Mouse (Mus musculus): Measurements from ENCODE around the gene Ptprt.

Ptprt gene

DNA sequence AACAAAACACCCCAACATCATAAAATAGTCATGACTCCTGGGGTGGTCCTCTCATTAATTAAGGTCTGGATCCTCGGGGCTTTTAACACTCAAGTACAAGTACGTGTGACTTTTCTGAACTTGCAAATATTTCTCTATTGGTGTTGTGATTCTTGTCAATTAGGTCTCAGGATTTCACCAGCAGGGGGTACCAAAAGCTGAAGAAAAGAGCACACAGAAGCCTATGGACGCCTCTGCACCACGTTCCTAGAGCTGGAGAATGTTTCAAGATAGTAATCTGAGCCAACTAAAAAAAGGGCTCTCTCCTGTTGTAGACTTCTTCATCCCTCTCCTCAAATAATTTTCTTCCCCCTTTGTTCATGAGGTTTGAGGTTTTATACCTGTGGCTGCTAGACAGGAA lies 1000.1 kb downstream of the Ptprt start:
- no peak for DNase-seq

DNA sequence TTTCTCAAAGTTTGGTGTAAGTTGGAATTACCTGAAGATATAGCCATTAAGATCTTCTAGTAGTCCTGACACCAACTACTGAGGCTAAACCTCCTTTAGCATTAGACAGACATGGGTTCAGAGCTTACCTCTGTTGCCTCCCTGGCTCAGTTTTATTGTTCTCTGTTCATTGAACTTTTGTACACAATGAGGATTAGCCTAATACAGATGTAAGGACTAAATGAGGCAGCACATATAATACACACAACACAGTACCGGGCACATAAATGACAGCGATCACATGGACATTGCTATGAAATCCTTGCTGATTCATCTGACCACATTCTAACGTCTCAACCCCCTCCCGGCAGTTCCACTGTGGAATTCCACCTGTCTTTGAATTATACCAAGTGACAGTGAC lies 1003.9 kb downstream of the Ptprt start:
- DNase-seq, result no peak

DNA sequence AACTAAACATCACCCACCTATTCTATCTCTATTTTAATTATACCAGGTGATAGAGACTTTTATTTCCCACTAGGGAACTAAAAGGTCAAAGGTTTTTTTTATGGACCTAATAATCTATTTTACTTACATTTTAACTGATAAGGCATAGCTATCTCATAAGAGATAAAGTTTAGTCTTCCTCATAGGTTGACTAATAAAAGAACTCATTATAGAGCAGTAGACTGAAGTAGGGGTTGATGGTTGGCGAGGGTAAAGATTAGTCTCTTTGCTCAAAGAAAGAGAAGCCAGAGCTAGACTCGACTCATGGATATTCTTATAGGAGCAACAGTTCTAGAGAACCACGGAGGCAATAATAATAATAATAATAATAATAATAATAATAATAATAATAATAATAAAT lies 1004.3 kb downstream of the Ptprt start:
- DNase-seq, result no peak

DNA sequence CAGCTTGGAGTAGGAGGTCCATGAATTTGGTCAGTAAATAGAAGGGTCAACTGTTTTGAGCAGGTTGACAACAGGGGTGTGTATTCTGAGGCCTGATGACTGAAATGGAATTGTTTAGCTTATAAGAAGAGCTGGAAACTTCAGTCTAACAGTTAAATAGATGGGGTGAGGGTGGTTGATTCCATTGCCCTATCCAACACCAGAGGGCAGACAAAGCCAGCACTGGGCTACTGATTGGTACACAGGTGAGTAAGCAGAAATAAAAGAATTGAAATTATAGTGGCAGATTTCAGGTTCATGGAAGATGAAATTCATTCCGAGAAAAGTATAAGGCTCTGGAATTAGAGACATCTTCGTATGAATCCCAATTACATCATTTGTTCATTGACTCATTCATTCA lies 1020.1 kb downstream of the Ptprt start:
- DNase-seq, result no peak

DNA sequence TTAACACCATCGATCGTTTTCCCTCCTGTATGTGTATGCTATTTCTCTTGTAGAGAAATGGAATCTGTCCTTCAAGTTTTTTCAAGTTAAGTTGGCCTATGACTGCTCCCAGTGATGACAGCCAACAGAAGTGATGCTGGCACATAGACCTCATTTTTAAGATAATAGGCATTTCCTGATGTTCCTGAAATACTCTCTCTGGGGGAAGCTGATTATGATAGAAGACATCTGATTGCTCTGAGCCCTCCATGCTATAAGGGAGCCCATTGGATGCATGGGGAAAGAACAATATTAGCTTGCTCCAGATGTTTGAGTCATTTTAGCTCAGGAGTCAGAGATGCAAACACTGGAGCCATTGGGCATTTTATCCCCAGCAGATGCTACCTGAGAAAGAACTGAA lies 1026.9 kb downstream of the Ptprt start:
- no peak for DNase-seq

DNA sequence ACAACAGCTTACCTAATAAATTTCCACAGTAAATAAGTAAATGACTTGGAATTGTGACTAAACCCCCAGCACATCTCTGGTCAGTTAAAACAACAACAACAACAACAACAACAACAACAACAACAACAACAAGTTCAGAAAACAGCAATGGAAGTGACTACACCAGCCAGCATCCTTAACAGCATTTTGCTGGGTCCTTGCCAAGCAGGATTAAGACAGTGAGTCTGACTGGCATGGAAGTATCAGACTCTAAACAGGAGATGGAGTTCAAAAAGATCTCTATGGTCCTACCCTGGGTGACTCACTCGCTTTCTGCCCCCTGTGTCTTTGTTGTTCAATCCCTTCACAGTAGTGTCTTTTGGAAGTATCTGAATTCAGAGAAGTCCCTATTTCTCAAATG lies 1035.1 kb downstream of the Ptprt start:
- DNase-seq, result no peak

DNA sequence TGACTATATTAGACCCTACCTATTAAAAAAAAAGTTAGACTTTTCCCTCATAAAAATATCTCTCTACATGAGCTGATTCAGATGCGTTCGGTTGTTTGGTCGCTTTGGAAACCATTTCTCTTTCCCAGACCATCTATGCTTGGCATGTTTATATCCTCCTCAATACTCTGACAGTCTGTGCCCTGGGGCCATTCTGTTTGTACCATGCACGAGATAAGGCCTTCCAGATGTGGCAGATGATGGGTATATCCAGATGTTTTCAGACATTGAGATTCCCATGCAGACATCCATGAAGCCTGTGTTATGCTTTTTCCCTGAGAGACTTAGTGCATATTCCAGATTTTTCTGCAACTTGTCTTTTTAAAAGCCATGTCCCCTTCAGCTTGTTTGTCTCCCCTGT lies 1052.5 kb downstream of the Ptprt start:
- no peak for DNase-seq

DNA sequence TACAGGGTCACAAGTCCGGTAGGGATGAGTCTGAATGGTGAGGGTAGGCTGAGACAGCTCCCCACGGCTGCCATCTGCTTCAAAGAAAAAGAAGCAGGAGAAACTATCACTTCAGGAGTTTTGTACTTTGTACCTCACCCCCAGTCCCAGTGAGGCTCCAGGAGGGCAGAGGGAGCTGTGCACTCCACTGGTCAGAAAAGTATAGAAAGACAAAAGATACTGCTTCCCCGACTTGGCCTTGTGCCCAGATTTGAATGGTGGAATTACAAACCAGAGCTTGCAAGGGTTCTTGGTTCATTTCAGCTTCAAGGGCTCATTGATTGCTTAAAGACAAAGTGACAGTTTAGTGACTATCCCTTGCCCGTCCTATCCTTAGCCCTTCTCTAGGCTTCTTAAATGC lies 1053.6 kb downstream of the Ptprt start:
- DNase-seq, result peak in 1 of 2 experiments; percentile 1

DNA sequence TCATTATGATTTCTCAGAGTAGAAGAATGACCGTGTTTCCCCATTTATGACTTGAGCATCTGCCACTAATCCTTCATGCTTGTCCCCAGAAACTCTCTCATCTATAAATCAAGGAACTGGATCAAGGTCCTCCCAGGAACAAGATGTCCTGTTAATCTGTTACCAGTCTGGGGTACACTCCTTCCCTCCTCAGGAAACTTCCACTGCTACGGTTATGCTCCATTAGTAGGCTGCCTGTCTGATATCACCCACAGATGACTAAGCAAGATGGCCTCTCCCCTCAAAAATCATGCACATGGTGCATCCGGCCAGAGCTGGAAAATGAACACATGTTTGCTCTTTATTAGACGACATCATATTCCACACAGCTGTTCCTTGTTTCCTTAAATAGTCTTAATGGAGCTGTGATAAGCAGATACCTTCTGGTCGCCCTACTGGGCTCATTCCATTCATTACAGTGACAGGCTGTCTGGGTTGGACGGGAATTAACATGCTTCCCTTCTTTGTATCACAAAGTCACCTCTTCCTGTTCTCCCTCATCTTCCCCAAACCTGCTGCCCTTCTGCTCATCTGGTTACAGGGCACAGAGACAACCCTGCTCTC lies 1060.6 kb downstream of the Ptprt start:
- DNase-seq, result no peak

DNA sequence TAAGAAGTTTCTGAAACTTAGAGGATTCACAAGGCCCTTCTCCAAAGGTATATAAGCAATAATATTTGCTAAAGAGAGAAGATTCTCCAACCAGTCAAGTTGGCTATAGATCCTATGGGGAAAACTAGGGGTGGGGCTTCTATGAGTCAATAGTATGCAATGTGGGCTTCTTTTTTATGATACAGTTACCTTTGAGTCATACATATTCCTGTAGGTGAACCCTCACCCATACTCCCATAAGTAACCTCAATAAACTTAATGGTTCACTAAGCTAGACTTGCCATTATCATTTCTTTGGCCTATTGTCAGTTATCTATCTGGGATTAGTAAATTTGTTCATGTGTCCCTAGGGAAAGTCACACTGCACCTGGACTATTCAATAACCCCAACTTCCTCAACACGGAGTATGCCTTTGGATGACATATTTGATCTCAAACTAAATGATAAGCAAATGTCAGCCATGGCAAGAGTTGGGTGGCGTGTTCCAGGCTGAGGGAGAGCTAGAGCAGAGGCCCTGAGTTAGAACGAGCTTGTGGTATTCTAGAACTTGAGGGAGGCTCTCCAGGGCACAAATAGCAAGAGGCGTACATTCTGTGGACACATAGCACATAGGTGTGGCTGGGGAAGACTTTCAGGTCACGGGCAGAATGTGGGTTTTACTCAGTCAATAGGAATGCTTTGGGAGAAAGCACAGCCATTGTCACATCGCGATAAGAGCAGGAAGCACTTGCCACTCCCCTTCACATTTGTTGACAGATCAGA lies 1067.4 kb downstream of the Ptprt start:
- no peak for DNase-seq

DNA sequence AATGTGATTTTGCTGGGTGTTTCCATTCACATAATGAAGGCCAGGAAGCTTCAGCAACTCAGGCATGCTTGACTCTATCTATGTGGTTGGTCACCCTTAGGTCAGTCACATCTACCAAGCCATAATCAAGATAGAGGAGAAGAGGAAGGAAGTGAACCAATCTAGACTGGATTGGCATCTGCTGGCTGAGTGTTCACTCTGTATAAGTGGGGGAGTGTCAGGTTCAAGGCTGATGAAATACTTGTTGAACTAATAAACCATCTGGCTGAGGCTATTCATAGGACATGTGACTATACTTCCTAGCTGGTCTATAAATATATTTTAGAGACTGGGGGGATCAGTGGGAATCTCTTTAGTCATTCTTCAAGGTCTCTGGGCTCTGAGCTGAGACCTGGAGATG lies 1086.5 kb downstream of the Ptprt start:
- DNase-seq, result no peak

DNA sequence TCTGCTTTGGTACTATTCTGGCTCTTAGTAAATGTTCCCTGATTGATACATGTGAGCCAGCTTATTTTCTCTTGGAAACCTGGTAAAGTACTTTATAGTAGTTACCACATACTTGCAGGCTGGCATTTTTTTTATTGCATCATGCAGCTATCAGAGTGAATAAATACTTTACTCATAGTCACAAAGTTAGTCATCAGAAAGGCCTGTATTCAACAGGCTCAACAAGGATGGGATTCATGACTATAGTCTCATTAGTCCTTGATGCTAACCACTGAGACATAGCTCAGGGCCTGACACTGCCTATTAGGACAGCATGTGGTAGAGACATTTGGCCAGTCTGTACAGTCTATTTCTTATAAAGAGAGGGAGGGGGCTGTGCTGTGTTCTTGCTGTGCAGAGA lies 1088.7 kb downstream of the Ptprt start:
- no peak for DNase-seq

DNA sequence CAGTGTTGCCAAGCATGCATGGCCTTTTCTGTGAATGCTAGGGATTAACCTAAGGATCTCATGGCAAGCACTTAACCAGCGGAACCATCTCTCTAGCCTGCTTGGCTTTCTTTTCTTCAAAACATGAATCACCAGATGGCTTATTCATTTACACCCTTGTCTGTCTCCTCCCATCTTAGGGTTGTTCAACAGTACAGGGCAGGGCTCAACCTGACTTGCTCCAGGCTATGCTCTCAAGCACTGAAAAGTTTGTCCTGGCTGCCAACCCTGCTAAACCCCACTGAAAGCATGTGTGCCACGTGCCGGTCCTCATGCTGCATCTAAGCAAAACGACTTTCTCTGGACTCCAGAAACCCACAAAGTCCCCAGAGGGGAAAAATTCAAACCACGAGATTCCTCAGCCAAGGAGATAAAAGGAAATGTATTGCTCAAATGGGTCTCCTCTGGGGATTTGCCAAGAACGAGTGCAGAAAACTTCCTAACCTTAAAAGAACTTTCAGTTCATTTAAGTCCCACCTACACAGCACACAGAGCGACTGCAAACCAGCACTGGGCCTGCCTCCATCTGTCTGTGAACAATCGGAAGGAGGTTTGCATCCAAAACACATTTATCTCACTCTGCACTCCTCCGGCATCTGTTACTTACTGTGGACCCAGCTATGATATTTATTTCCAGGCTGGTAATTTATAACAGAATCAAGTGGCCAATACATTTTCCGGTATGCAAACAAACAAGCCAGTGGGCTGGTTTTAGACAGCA lies 1090.5 kb downstream of the Ptprt start:
- no peak for DNase-seq

DNA sequence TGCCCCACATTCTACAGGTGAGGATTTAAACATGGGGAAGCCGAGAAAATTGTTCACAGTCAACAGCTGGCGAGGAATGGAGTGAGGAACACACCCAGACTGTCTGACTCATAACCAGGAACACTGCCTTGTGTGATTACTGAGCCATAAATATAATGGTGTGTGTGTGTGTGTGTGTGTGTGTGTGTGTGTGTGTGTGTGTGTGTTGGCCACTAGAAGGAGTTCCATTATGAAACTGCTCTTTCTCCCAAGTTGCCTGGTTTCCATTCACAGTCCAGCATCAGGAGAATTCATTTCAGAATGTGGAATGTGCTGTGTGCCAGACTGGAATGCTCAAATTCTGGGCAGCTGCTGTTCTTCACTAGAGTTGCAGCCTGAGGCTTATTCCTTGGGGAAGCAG lies 1099.4 kb downstream of the Ptprt start:
- no peak for DNase-seq

DNA sequence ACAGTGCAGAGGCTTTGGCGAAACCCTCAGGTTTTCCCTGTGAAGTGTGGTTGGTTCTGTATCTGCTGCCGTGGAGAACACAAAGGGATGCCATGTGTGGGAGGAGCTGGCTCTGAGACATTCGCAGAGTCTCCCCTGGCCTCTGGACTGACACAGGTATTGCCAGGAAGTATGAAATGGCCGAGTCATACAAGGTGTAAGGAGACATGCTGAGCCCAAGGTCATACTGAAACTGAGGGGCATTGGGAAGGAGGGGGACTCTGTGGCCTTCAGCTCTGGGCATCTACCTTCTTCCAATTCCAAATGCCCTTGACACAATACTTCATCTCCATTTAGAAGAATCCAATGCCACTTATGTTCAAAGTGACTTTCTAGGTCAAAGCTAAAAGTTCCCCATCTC lies 1103.1 kb downstream of the Ptprt start:
- no peak for DNase-seq

DNA sequence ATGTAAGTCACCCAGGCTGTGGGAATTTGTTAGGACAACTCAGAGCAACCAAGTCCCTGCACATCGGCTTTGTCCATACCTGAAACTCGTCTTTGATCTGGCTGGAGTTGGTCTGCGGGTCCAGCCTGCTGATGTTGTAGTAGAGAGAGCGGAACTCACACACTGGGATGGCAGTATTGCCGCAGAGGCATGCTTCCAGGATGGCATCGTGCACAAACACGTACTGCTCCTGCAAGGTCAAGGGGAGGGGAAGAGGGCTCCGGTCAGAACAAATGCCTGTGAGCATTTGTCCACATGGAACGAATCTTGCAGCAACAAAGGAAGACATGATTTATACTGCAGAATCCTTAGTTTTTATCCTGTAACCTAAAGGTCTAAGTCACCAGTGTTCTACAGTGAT lies 1107.3 kb downstream of the Ptprt start:
- DNase-seq, result no peak

DNA sequence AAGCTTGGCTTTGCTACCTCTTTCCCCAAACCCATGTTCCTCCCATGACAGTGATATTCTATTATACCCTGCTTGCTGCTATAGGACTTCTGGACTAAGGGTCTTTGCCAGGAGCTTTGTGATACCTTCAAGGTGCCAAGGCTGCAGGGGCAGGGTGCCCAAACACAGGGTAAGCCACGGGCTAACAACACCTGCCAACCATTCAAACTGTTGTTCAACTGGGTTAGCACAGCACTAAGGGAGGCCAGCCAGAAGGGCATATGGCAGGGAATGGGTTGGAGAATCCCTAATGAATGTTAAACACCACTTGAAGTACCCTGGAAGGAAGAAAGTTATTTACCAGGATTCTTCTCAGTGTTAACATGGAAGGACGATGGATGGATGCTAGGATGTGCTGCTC lies 1108.9 kb downstream of the Ptprt start:
- no peak for DNase-seq

DNA sequence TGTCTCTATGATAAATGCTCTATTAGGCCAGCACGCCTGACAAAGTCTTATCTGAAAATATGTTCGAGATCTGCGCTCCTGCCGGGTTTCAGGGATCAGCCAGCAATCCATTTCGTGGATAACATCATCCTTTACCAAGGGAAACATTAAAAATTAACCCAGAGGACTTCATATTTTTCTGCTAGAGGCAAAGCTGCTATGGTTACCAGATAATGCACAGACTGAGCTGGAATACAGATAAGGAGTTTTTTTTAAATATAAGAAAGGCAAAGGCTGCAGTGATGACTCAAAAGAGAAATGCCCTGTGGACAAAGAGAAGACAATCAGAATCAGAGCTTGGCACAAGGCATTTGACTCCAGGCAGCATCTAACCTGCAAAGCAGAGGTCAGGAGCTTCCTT lies 1111.4 kb downstream of the Ptprt start:
- no peak for DNase-seq

DNA sequence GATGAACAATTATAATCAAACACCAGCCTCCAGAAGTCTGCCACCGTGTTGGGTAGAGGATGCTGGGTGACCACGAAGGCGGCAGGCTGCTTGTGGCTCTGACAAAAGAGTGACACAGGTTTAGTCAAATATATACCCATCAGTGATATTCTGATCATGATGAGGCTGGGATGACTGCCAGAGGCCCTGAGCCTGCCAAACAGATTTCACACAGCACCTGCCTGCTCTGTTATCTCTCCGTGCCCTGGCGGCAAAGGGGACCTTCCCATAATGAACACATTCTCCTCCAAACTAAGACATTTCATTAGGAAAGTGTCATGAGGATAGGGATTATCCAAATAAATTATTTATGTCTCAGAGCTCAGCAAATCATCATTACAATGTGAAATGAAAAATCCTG lies 1113.6 kb downstream of the Ptprt start:
- DNase-seq, result no peak

DNA sequence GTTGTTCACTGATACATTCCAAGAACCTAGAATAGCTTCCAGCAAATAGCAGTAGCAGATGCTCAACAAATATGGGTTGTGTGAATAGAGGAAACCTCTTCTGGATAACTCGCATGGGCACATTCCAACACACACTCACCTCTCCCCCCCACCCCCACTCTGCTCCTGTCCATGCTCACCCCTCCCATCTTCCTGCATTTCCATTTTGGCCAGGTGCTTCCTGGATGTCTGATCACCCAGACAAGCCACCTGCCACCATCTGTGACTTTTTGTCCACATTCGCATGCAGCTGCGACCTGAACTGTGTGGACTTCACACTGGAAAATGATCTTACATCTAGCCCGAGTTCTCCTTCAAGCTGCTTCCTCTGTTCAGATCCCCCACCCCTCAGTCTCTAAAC lies 1115.5 kb downstream of the Ptprt start:
- no peak for DNase-seq

DNA sequence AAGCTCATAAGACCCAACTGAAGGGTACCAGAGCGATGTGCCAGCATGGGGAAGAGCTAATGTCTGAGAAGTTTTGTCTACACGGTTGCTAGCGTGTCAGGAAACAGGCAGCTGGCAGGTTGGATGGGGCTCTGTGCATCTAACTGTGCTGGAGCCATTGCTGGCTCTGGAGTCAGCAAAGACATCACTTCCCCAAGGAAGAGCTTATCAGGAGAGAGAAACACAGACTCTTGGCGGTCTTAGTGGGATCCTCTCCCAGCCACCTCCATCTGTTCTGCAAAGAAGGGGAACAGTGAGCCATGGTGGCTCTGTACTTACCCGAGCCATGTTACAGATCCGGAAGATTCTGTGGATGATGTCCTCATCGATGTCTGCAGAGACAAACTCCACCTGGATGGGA lies 1126.8 kb downstream of the Ptprt start:
- no peak for DNase-seq

DNA sequence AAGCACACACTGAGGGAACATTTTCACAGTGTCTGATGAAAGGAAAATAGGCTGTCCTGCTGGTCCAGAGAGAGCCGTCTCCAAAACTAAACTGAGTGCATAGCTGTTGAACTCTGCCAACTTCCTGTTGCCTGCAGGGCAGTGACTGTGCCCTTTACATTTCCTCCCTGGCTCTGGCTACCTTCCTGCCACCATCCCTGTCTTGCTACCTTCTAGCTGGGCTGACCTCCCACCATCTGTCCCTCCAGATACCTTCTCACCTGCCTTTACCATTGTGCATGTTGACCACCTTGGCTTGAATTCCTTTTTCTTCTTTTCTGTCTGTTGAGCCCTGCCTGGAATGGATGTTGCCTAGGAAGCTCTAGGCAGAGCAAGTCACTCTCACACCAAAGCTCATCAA lies 1133.8 kb downstream of the Ptprt start:
- no peak for DNase-seq

DNA sequence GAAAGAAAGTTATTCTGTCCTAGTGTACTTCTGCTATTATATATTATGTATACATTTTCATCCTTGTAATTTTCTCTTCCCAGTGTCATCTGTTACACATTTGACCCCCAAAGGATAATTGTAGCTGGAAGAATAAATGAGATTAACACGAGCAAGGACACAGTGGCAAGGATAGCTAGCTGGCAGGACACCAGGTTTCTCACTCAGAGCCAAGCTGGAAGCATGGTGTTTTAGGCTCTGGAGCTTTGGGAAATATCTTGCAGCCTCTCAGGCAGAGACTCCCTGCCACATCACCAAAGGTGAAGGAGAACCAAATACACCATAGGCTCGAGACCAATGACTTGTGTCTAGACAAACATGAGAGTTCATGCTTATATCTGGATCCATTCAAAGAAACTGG lies 1141.3 kb downstream of the Ptprt start:
- DNase-seq, result no peak

DNA sequence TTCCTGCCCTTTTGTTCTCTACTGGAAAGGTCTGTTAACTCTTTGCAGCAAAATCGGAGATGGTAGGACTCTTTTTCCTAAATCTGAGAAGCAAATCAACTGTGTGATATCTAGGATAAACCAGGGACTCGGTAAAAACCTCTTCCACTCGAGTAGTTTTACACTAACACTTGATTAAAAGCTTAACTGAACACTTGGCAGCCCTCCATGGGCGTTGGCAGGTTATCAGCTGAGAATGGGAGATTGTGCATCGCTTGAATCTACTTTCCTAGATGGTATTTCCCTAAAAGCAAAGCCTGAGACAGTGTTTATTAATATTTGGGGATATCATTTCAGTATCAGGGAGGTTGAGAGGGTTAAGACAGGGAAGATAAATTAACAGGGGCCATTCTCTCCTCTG lies 1144.0 kb downstream of the Ptprt start:
- peak; percentile 8 to 49 for DNase-seq
